Mouse (Mus musculus) megakaryocyte-erythroid progenitor cell, adult 5 weeks (primary cell): ENCODE results near the gene Ube2dnl1. TPM values are rescaled to one million over a fixed set of nuclear protein-coding genes. Genes with fewer than 3 reads are reported as not detected.

Experiments used
- polyA plus RNA-seq: library from polyadenylated mRNA; stranded (reverse); fragments of >175 nt; gene quantifications from 2 replicates; pipeline ENCODE4 v1.2.3, GENCODE M21; 2012

Ube2dnl1 gene
- polyA plus RNA-seq = not detected in 2 replicates

DNA sequence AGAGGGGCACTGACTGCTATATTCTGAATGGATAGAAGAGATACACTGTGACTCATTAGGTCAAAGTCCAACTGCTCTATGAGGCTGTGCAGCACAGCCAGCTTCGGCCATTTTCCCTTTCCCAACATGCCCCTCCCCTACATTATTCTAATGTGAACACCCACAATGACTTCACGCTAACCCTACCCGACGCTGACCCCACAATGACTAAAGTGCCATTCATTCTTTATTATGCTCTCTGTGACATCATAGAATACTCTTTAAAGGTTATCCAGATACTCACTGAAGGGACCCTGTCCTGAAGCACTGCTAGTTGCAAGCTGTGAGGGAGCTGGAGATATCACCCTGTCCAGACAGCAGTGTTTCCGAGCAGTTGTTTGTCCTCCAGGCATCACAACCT is at the start of gene Ube2dnl1:
TSS of gene Ube2dnl1 (plus strand) at position 301 of the 400 bp plus-strand sequence.

DNA sequence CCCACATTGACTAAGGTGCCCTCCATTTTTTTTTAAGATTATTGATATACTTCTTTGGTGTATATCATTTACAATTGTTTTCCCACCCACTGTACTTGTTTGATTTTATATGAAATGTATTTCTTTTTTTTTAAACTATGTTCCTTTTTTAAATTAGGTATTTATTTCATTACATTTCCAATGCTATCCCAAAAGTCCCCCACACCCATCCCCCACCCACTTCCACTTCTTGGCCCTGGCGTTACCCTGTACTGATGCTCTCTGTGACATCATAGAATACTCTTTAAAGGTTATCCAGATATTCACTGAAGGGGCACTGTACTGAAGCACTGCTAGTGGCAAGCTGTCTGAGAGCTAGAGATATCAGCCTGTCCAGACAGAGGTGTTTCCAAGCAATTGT is 2.5 kb downstream of the Ube2dnl1 start, which contains the start of gene Ube2dnl2:
TSS of gene Ube2dnl2 (plus strand) at position 301 of the 400 bp plus-strand sequence.

Other genes with a start within 250 kb of the Ube2dnl1 start
- not detected in 2 replicates for gene Ube2dnl2, start 2.6 kb downstream of the Ube2dnl1 start, polyA plus RNA-seq